Mouse (Mus musculus): ENCODE results near the gene Nfix.
"Not testable (repeated sequence)": the region's sequence is repeated elsewhere in the genome, so short reads cannot be mapped to it uniquely, and the experiment has no call there.

Nfix gene

GRCm38 (mm10) chr8:84700941-84701911 lies 98.9 kb downstream of the Nfix start, which contains the start of gene Lyl1:
TSS of gene Lyl1 (plus strand) at chr8:84701457.
- no peak for DNase-seq (ENCODE audit: low read depth, low spot score)

- DNase-seq (ENCODE audit: low read depth, low spot score) = no peak
These were observed 99.6 kb downstream of the Nfix start for GRCm38 (mm10) chr8:84700526-84700925.

GRCm38 (mm10) chr8:84699861-84700322 lies 100.3 kb downstream of the Nfix start:
- DNase-seq (ENCODE audit: low read depth, low spot score) = no peak

GRCm38 (mm10) chr8:84698929-84699401 lies 101.2 kb downstream of the Nfix start:
- DNase-seq (ENCODE audit: low read depth, low spot score) = no peak

- no peak for DNase-seq (ENCODE audit: low read depth, low spot score)
These were observed 101.9 kb downstream of the Nfix start for GRCm38 (mm10) chr8:84698288-84698687.

GRCm38 (mm10) chr8:84697166-84698130 lies 102.7 kb downstream of the Nfix start:
- DNase-seq (ENCODE audit: low read depth, low spot score) = no peak

GRCm38 (mm10) chr8:84695140-84695539 lies 105.0 kb downstream of the Nfix start:
- DNase-seq (ENCODE audit: low read depth, low spot score) = no peak

- no peak for DNase-seq (ENCODE audit: low read depth, low spot score)
These were observed 106.8 kb downstream of the Nfix start for GRCm38 (mm10) chr8:84693332-84693731.

- DNase-seq (ENCODE audit: low read depth, low spot score) = peak; percentile 83
These were observed 110.8 kb downstream of the Nfix start for GRCm38 (mm10) chr8:84689091-84689915.

- peak; percentile 64 for DNase-seq (ENCODE audit: low read depth, low spot score)
These were observed 112.4 kb downstream of the Nfix start, which contains the start of gene Nacc1 for GRCm38 (mm10) chr8:84687705-84688100. TSS of gene Nacc1 (minus strand) at chr8:84687862.

- no peak for DNase-seq (ENCODE audit: low read depth, low spot score)
These were observed 113.0 kb downstream of the Nfix start for GRCm38 (mm10) chr8:84687003-84687704.

GRCm38 (mm10) chr8:84686191-84687002 lies 113.7 kb downstream of the Nfix start, which contains the start of gene Trmt1:
TSS of gene Trmt1 (plus strand) at chr8:84686307.
- DNase-seq (ENCODE audit: low read depth, low spot score) = no peak

GRCm38 (mm10) chr8:84684537-84684936 lies 115.6 kb downstream of the Nfix start:
- no peak for DNase-seq (ENCODE audit: low read depth, low spot score)

- no peak for DNase-seq (ENCODE audit: low read depth, low spot score)
These were observed 117.9 kb downstream of the Nfix start for GRCm38 (mm10) chr8:84682257-84682656.

- no peak for DNase-seq (ENCODE audit: low read depth, low spot score)
These were observed 118.7 kb downstream of the Nfix start for GRCm38 (mm10) chr8:84681476-84681875.

GRCm38 (mm10) chr8:84677305-84677704 lies 122.8 kb downstream of the Nfix start:
- DNase-seq (ENCODE audit: low read depth, low spot score) = no peak

GRCm38 (mm10) chr8:84670295-84671006 lies 129.7 kb downstream of the Nfix start:
- not testable (repeated sequence) for DNase-seq (ENCODE audit: low read depth, low spot score)

GRCm38 (mm10) chr8:84668731-84669485 lies 131.2 kb downstream of the Nfix start:
- DNase-seq (ENCODE audit: low read depth, low spot score) = no peak

All from retina, adult 2 months (tissue).